Mouse (Mus musculus): ENCODE results near the gene Dnajb14. TPM values are rescaled to one million over a fixed set of nuclear protein-coding genes. Genes with fewer than 3 reads are reported as not detected.

Dnajb14 gene
- polyA plus RNA-seq, 1 experiment, result not detected

DNA sequence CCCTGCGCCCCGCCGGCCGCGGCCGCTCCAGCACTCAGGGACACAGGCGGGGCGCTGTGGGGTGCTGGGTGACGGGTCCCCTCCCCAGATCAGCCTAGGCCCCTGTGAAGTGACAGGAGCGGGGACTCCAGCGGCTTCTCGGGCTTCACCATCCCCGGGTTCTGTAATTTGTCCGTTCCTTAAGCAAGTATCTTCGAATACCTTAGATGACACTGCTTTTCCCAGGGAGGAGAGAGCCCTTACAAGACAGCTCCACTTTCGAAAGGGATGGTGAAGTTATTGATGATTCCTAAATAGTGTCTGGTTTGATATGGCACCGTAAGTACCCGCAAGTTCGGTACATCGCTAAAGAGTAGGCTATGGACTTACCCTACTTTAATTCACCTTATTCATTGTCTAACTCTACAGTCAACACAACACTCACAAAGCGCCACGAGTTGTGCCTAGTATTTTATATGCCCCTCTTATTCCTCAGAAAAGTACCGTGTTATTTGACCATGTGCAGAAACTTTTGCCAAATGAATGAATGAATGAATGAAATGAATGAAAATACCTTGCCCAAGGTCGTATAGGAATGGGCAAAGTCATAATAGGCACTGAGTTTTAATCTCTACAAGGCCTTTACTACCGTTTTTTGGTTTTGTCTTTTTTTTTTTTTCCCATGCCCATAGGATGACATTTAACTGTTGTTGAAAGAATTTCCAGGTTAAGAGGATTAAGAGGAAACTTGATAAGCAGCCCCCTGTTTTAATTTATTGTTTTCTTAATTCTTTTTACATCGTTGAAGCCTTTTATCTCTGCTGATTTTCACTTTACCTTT, 829 bp downstream of the Dnajb14 start:
- Histone ChIP-seq H3K27ac (ENCODE audit: insufficient read depth, low read depth, low read length) (peak overlapping the region; percentile 97), H3K4me3 (ENCODE audit: insufficient read depth, low read depth, low read length) (peak overlapping the region; percentile 97), H3K4me1 (ENCODE audit: control insufficient read depth, insufficient read depth, low read length) (peaks cover 6% of the 10 kb centered on the region; the same call in 1 of the 2 replicates)
- 2% methylated on average over 26 of the region's 26 CpGs for WGBS
- TF ChIP-seq POLR2A (IDR thresholded peaks at IDR 0.05; ENCODE audit: insufficient read depth, low read depth, low read length), result no peak
- TF ChIP-seq CTCF (IDR thresholded peaks at IDR 0.05; ENCODE audit: insufficient read depth, low read depth, low read length), result no peak

DNA sequence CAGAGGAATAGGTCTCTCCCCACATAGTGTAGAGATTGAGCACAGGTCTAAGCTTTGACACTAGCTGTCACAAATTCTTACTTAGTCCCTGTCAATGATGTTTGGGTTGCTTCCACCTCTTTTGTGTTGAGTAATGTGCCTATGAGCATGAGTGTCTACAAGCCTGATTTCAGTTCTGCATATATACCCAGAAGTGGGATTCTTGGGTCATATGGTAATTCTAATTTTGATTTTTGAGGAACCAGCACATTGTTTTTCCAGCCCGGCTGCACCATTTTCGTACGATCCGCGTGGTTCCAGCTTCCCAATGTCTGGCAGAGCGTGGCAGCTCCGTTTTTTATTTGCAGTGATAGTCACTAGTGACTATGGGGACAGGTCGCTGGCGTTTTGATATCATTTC, 1.9 kb downstream of the Dnajb14 start:
- peaks cover 6% of the 10 kb centered on the region; the same call in 1 of the 2 replicates for H3K4me1 ChIP-seq (ENCODE audit: control insufficient read depth, insufficient read depth, low read length)
- TF ChIP-seq CTCF (IDR thresholded peaks at IDR 0.05; ENCODE audit: insufficient read depth, low read depth, low read length), result no peak
- WGBS, result 97% methylated on average over 9 of the region's 9 CpGs
- no peak overlapping the region for H3K27ac ChIP-seq (ENCODE audit: insufficient read depth, low read depth, low read length)
- H3K4me3 ChIP-seq (ENCODE audit: insufficient read depth, low read depth, low read length), result no peak overlapping the region

GRCm38 (mm10) chr3:137879313-137879712, 11.8 kb downstream of the Dnajb14 start:
- Histone ChIP-seq H3K27ac (ENCODE audit: insufficient read depth, low read depth, low read length) (no peak overlapping the region), H3K4me1 (ENCODE audit: control insufficient read depth, insufficient read depth, low read length) (no peaks in the 10 kb centered on the region; the same call in 1 of the 2 replicates), H3K4me3 (ENCODE audit: insufficient read depth, low read depth, low read length) (no peak overlapping the region)
- 84% methylated on average over 3 of the region's 3 CpGs for WGBS
- TF ChIP-seq POLR2A (IDR thresholded peaks at IDR 0.05; ENCODE audit: insufficient read depth, low read depth, low read length) (no peak), CTCF (IDR thresholded peaks at IDR 0.05; ENCODE audit: insufficient read depth, low read depth, low read length) (no peak)

- TF ChIP-seq POLR2A (IDR thresholded peaks at IDR 0.05; ENCODE audit: insufficient read depth, low read depth, low read length), result no peak
- TF ChIP-seq CTCF (IDR thresholded peaks at IDR 0.05; ENCODE audit: insufficient read depth, low read depth, low read length), result no peak
- no peak overlapping the region for H3K4me3 ChIP-seq (ENCODE audit: insufficient read depth, low read depth, low read length)
- H3K4me1 ChIP-seq (ENCODE audit: control insufficient read depth, insufficient read depth, low read length), result no peaks in the 10 kb centered on the region; the same call in 1 of the 2 replicates
- 39% methylated on average over 4 of the region's 4 CpGs for WGBS
- no peak overlapping the region for H3K27ac ChIP-seq (ENCODE audit: insufficient read depth, low read depth, low read length)
Observed at GRCm38 (mm10) chr3:137880109-137880748, 12.8 kb downstream of the Dnajb14 start.

- H3K27ac ChIP-seq (ENCODE audit: insufficient read depth, low read depth, low read length), result no peak overlapping the region
- H3K4me3 ChIP-seq (ENCODE audit: insufficient read depth, low read depth, low read length), result no peak overlapping the region
- no peaks in the 10 kb centered on the region; the same call in 1 of the 2 replicates for H3K4me1 ChIP-seq (ENCODE audit: control insufficient read depth, insufficient read depth, low read length)
- no peak for TF ChIP-seq CTCF (IDR thresholded peaks at IDR 0.05; ENCODE audit: insufficient read depth, low read depth, low read length)
- no peak for TF ChIP-seq POLR2A (IDR thresholded peaks at IDR 0.05; ENCODE audit: insufficient read depth, low read depth, low read length)
- WGBS, result 98% methylated on average over 5 of the region's 5 CpGs
Observed at GRCm38 (mm10) chr3:137881093-137881492, 13.6 kb downstream of the Dnajb14 start.

- H3K4me1 ChIP-seq (ENCODE audit: control insufficient read depth, insufficient read depth, low read length), result peaks cover 9% of the 10 kb centered on the region
- no peak overlapping the region for H3K4me3 ChIP-seq (ENCODE audit: insufficient read depth, low read depth, low read length)
- no peak overlapping the region for H3K27ac ChIP-seq (ENCODE audit: insufficient read depth, low read depth, low read length)
- WGBS, result 56% methylated on average over 7 of the region's 7 CpGs
- no peak for TF ChIP-seq CTCF (IDR thresholded peaks at IDR 0.05; ENCODE audit: insufficient read depth, low read depth, low read length)
- TF ChIP-seq POLR2A (IDR thresholded peaks at IDR 0.05; ENCODE audit: insufficient read depth, low read depth, low read length), result no peak
Observed at GRCm38 (mm10) chr3:137887961-137888360, 20.5 kb downstream of the Dnajb14 start.

- peaks cover 9% of the 10 kb centered on the region for H3K4me1 ChIP-seq (ENCODE audit: control insufficient read depth, insufficient read depth, low read length)
- 57% methylated on average over 3 of the region's 3 CpGs for WGBS
- no peak for TF ChIP-seq POLR2A (IDR thresholded peaks at IDR 0.05; ENCODE audit: insufficient read depth, low read depth, low read length)
Observed at GRCm38 (mm10) chr3:137891089-137891488, 23.6 kb downstream of the Dnajb14 start.

GRCm38 (mm10) chr3:137892118-137892517, 24.6 kb downstream of the Dnajb14 start:
- TF ChIP-seq POLR2A (IDR thresholded peaks at IDR 0.05; ENCODE audit: insufficient read depth, low read depth, low read length) (no peak), CTCF (IDR thresholded peaks at IDR 0.05; ENCODE audit: insufficient read depth, low read depth, low read length) (no peak)
- 78% methylated on average over 4 of the region's 4 CpGs for WGBS

More at GRCm38 (mm10) chr3:137891089-137891488, 23.6 kb downstream of the Dnajb14 start:
- no peak overlapping the region for H3K4me3 ChIP-seq (ENCODE audit: insufficient read depth, low read depth, low read length)
- no peak overlapping the region for H3K27ac ChIP-seq (ENCODE audit: insufficient read depth, low read depth, low read length)

GRCm38 (mm10) chr3:137893789-137894188, 26.3 kb downstream of the Dnajb14 start:
- no peak overlapping the region for H3K27ac ChIP-seq (ENCODE audit: insufficient read depth, low read depth, low read length)
- peaks cover 6% of the 10 kb centered on the region; the same call in 1 of the 2 replicates for H3K4me1 ChIP-seq (ENCODE audit: control insufficient read depth, insufficient read depth, low read length)
- WGBS, result 94% methylated on average over 4 of the region's 4 CpGs
- H3K4me3 ChIP-seq (ENCODE audit: insufficient read depth, low read depth, low read length), result no peak overlapping the region
- TF ChIP-seq POLR2A (IDR thresholded peaks at IDR 0.05; ENCODE audit: insufficient read depth, low read depth, low read length), result no peak
- no peak for TF ChIP-seq CTCF (IDR thresholded peaks at IDR 0.05; ENCODE audit: insufficient read depth, low read depth, low read length)

More at GRCm38 (mm10) chr3:137892118-137892517, 24.6 kb downstream of the Dnajb14 start:
- no peak overlapping the region for H3K27ac ChIP-seq (ENCODE audit: insufficient read depth, low read depth, low read length)
- peaks cover 9% of the 10 kb centered on the region for H3K4me1 ChIP-seq (ENCODE audit: control insufficient read depth, insufficient read depth, low read length)
- H3K4me3 ChIP-seq (ENCODE audit: insufficient read depth, low read depth, low read length), result no peak overlapping the region

Measured in olfactory bulb, adult 2 months (tissue).